Mouse (Mus musculus) lung, embryonic 15.5 days (tissue): ENCODE measurements around the gene Rapgef5. TPM values are rescaled to one million over a fixed set of nuclear protein-coding genes. Genes with fewer than 3 reads are reported as not detected.

Source experiments
- ATAC-seq: fragments of 200-750 bp; cut with Nextera tagmentation; 2 replicates; pipeline ENCODE4 v1.8.0; 2017; ENCODE audit warnings: moderate number of reproducible peaks, borderline replicate concordance; ENCODE audit not compliant: low FRiP score, low TSS enrichment; ENCODE audit errors: extremely low read depth
- H3K27ac ChIP-seq: fragments of 300-500 bp; sonication (generic); 2 replicates; pipeline ENCODE4 v1.5.1; 2015; ENCODE audit warnings: moderate library complexity, mild to moderate bottlenecking, inconsistent platforms
- H3K27me3 ChIP-seq: fragments of 300-500 bp; sonication (generic); 2 replicates; pipeline ENCODE4 v1.6.1; 2015; ENCODE audit warnings: inconsistent platforms
- H3K36me3 ChIP-seq: fragments of 300-500 bp; sonication (generic); 2 replicates; pipeline ENCODE4 v1.6.1; 2015; ENCODE audit warnings: inconsistent platforms
- H3K4me1 ChIP-seq: fragments of 300-500 bp; sonication (generic); 2 replicates; pipeline ENCODE4 v1.6.1; 2015; ENCODE audit warnings: inconsistent platforms
- H3K4me2 ChIP-seq: fragments of 300-500 bp; sonication (generic); 2 replicates; pipeline ENCODE4 v1.6.1; 2015; ENCODE audit warnings: inconsistent platforms, mild to moderate bottlenecking, moderate library complexity
- H3K4me3 ChIP-seq: fragments of 300-500 bp; sonication (generic); 2 replicates; pipeline ENCODE4 v1.5.1; 2015; ENCODE audit warnings: mild to moderate bottlenecking, inconsistent platforms
- H3K9ac ChIP-seq: fragments of 300-500 bp; sonication (generic); 2 replicates; pipeline ENCODE4 v1.6.1; 2015; ENCODE audit warnings: inconsistent platforms
- H3K9me3 ChIP-seq: fragments of 300-500 bp; sonication (generic); 2 replicates; pipeline ENCODE4 v1.6.1; 2016; ENCODE audit warnings: inconsistent platforms
- WGBS: fragments of 180-500 bp; shearing (Covaris S2); methylation state at CpG from one replicate; pipeline ENCODE4 v1.1.7; 2015; 5-methylcytosine and 5-hydroxymethylcytosine counted together
- polyA plus RNA-seq: library from polyadenylated mRNA; unstranded; fragments of >200 nt; fragmentation: Nextera tagmentation; extraction: Ambion mirVana; gene quantifications from 2 replicates; pipeline ENCODE4 v1.2.1, GENCODE M21; 2015

Gene Rapgef5
- polyA plus RNA-seq, 1 experiment from 2014 or later: 25.3 TPM

DNA sequence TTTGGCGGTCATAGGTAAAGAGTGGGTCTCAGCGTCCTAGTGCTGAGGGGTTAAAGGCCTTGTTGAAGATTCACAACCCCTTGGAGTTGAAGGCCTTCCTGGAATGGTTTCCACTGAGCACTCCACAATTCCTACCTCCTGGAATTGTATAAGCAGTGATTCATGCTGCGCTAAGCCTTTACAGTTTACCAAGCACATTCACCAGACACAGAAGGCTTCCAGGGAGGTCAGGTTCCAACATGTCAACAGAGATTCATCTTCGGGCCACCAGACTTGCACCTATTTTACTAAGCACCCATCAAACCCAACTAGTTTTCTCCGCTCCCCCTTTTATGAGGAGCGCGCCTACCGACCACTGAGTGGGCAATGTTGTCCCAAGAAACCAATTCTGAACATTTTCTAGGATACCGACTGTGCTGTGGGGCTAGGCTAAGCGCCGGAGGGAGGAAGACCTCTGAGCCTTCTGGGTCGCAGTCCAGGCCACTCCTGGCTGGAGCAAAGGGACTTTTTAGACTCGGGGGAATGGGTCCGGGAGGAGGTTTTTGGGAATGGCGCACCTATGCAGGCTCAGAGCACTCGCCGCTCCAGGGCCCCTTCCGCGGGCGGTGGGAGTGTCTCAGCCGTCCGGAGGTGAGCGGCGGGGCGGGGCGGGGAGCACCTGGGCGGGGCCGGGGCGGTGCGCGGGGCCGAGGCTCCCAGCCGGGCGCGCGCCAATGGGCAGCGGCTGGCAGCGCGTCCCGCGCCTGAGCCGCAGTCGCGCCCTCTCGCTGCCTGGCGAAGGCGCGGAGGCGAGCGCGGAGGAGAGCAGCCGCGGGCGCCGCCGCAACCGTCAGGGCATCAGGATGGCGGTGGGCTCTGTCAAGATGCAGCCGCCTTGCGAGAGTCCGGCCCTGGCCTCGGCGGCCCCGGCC, 17.2 kb downstream of the Rapgef5 start:
- peak overlapping the region; percentile 84 for H3K27ac ChIP-seq
- peaks cover 24% of the 10 kb centered on the region for H3K27me3 ChIP-seq
- H3K4me3 ChIP-seq: peak overlapping the region; percentile 69
- H3K36me3 ChIP-seq: no peaks in the 10 kb centered on the region
- H3K4me2 ChIP-seq: peak overlapping the region; percentile 92
- ATAC-seq: peak; percentile 92
- 3% methylated on average over 63 of the region's 64 CpGs for WGBS
- peaks cover 5% of the 10 kb centered on the region; the same call in 1 of the 2 replicates for H3K4me1 ChIP-seq
- H3K9ac ChIP-seq: peak overlapping the region; percentile 68
- H3K9me3 ChIP-seq: no peaks in the 10 kb centered on the region

DNA sequence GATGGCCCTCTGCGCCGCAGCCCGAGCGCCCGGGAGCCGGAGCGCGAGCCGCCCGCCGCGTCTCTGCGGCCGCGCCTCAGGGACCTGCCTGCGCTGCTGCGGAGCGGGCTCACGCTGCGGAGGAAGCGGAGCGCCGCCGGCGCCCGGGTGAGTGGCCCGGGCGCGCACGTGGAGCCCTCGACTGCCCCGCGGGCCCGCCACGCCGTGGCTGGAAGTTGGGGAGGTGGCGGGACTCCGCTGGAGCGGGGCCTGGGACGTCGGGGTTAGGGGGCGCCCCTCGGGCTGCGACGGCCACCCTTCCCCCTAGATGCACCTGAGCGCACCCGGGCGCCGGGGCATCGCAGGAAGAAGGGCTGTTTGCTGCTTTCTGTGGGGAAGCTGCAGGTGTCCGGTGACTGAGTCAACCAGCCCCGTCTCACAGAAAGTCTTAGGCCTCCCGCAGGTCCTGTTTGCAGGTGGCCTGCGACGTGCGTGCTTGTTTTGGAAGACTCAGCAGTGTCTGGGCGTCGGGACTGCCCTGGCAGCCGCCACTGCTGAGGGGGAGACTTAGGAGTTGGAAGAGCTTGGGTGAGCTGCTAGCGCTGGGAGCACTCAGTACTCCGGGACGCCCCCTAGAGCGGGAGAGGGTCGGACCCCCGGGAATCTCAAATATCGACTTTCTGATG, 17.9 kb downstream of the Rapgef5 start:
- H3K27ac ChIP-seq: peak overlapping the region; percentile 84
- H3K36me3 ChIP-seq: no peaks in the 10 kb centered on the region
- peak overlapping the region; percentile 69 for H3K4me3 ChIP-seq
- H3K4me1 ChIP-seq: peaks cover 5% of the 10 kb centered on the region; the same call in 1 of the 2 replicates
- ATAC-seq: peak; percentile 82
- H3K4me2 ChIP-seq: peak overlapping the region; percentile 92
- under 1% methylated on average over 63 of the region's 66 CpGs for WGBS
- peak overlapping the region; percentile 68 for H3K9ac ChIP-seq
- no peaks in the 10 kb centered on the region for H3K9me3 ChIP-seq
- H3K27me3 ChIP-seq: peaks cover 24% of the 10 kb centered on the region

DNA sequence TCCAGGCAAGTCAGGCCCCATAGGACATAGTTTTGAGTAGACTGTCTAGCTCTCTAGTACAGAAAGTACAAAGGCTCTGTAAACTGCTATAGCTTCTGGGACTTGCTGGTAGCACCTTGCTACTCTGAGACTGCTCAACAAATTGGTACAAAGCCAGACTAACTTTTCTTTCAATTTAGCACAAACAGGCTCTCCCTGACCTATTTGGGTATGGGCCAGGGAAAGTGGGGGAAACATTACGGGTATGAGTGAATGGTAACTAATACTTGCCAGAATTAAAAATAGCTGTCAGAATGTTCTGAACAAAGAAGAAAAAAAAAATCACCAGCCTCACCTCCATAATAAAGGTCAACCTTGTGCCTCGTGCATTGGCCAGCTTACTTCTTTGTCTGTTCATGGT, 24.1 kb downstream of the Rapgef5 start:
- 53% methylated on average over 2 of the region's 2 CpGs for WGBS
- Histone ChIP-seq H3K27ac (no peak overlapping the region), H3K4me3 (no peak overlapping the region), H3K36me3 (no peaks in the 10 kb centered on the region), H3K4me2 (no peak overlapping the region), H3K9me3 (no peaks in the 10 kb centered on the region), H3K9ac (no peak overlapping the region), H3K4me1 (no peaks in the 10 kb centered on the region; the same call in 1 of the 2 replicates), H3K27me3 (no peaks in the 10 kb centered on the region)
- no peak for ATAC-seq

DNA sequence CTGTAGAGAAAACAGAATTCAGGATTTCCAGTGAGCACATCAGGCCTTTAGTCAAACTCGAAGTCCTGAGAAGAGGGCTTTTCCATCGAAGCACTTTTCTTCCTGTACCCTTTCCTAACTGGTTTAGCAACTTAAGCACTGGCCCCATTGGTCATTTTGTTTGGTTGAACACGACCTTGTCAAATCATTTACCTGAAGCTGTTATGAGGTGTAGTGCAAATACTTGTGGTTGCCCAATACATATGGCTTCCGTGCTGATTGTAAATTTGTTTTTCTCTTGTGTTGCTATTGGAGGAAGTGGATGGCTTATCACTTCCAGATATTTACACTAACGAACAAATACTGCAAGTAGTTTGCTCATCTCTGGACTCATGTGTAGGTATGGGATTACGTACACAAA, 29.0 kb downstream of the Rapgef5 start:
- 48% methylated on average over 6 of the region's 6 CpGs for WGBS
- peaks cover 5% of the 10 kb centered on the region; the same call in 1 of the 2 replicates for H3K4me1 ChIP-seq

DNA sequence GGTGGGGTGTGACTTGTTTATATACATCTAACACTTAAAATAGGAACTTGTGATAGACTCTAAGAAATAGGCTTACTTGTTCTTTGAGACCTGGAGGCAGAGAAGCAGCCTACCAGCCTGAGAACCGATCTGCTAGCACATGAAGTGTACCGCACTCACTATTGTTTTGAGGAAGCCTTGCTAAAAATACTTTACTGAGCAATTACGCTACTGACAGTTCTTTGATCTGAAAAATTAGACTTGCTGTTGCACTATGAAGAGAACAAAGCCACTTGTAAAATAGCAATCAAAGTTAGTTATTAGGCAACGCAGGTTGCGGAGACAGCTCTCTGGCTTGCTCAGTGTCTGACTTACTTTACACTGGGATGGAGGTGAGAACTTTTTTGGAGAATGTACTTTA, 37.1 kb downstream of the Rapgef5 start:
- no peak overlapping the region for H3K4me3 ChIP-seq
- H3K4me1 ChIP-seq: no peaks in the 10 kb centered on the region
- no peaks in the 10 kb centered on the region for H3K36me3 ChIP-seq
- WGBS: 75% methylated on average over 5 of the region's 5 CpGs
- no peak overlapping the region for H3K27ac ChIP-seq
- H3K27me3 ChIP-seq: no peaks in the 10 kb centered on the region
- H3K9ac ChIP-seq: no peak overlapping the region
- no peak overlapping the region for H3K4me2 ChIP-seq
- no peaks in the 10 kb centered on the region for H3K9me3 ChIP-seq
- no peak for ATAC-seq

More for the DNA sequence above, 29.0 kb downstream of the Rapgef5 start:
- ATAC-seq: peak; percentile 76
- no peaks in the 10 kb centered on the region for H3K36me3 ChIP-seq
- peak overlapping the region; percentile 11; the same call in 1 of the 2 replicates for H3K4me2 ChIP-seq
- H3K27me3 ChIP-seq: no peaks in the 10 kb centered on the region
- no peaks in the 10 kb centered on the region for H3K9me3 ChIP-seq
- 0 out of 2 replicates have a peak overlapping the region, but pooled peaks have one; percentile 27 for H3K27ac ChIP-seq
- no peak overlapping the region for H3K9ac ChIP-seq
- H3K4me3 ChIP-seq: no peak overlapping the region

DNA sequence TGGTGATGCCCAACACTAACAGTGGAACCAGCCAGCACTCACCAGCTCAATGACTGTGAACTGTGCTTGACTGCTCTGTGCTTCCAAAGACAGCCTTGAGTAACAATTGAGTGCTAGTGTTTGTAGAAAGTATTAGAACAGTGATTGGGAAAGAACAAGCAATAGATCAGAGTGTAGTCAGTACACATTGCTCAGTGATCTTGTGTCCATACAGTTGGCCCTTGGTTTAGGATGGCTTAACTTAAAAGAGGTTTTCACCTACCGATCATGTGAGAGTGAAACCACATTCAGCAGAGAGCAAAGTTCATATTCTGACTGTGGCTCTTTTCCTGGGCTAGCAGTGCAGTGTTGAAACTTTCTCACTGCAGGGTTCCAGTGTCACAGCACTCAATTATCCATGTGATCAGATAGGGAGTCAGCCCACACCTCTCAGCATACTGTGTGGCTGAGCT, 38.4 kb downstream of the Rapgef5 start:
- H3K4me2 ChIP-seq: no peak overlapping the region
- no peaks in the 10 kb centered on the region for H3K27me3 ChIP-seq
- no peaks in the 10 kb centered on the region for H3K9me3 ChIP-seq
- no peak for ATAC-seq
- H3K4me1 ChIP-seq: no peaks in the 10 kb centered on the region
- no peak overlapping the region for H3K9ac ChIP-seq
- no peaks in the 10 kb centered on the region for H3K36me3 ChIP-seq
- 61% methylated on average over 1 of the region's 1 CpGs for WGBS
- H3K27ac ChIP-seq: no peak overlapping the region
- H3K4me3 ChIP-seq: no peak overlapping the region

DNA sequence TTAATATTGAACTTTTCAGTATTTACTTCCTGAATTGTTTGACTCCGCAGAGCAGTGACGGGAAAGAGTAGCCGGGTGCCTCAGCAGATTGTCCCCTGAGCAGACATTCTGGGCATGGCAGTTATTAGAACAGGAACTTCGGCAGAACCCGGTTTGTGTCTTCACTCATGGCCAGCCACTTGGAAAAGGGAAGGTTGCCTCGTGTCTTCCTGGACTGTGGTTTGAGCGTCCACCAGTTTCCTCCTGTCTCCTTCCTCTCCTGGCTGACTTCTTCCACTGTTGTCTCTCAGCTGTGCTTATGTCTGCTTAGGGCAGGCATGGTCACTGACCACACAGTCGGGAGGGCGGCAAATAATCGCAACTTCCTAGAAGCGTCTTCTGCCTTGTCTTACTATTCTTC, 44.2 kb downstream of the Rapgef5 start:
- Histone ChIP-seq H3K36me3 (no peaks in the 10 kb centered on the region), H3K4me3 (no peak overlapping the region), H3K4me1 (0 out of 2 replicates have a peak, but pooled peaks cover 11% of the 10 kb centered on the region), H3K9ac (no peak overlapping the region), H3K27me3 (no peaks in the 10 kb centered on the region), H3K4me2 (0 out of 2 replicates have a peak overlapping the region, but pooled peaks have one; percentile 6), H3K27ac (no peak overlapping the region), H3K9me3 (no peaks in the 10 kb centered on the region)
- 54% methylated on average over 11 of the region's 11 CpGs for WGBS
- ATAC-seq: no peak

DNA sequence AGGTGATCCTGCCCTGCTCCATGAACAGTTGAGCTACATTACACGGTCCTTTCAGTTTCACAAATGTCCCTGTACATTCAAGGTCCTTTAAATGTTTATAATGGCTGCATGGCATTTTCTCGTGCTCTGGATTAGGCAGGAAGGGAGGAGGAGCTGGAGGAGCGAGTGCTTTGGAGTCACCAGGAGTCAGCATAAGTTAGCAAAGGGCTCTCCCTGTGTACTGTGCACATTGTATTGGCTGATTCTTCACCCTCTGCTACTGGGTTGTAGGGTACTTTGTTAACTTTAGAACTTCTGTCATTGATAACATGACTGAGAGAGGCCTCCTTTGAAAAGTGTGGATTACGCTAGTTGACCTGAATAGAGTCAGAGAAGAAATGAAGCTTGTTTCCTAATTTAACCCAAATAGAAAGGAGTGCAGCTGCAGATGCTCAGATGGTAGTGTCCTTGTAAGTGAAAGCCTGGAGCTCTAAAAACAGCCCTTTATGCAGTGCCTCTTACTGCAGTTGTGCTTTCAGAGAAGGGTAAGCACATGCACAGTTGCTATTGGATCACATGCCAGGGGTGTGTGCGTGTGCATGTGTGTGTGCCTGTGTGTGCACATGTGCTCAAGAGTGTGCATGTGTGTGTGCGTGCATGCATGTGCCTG, 45.3 kb downstream of the Rapgef5 start:
- H3K4me1 ChIP-seq: 0 out of 2 replicates have a peak, but pooled peaks cover 11% of the 10 kb centered on the region
- H3K36me3 ChIP-seq: no peaks in the 10 kb centered on the region
- H3K27me3 ChIP-seq: no peaks in the 10 kb centered on the region
- H3K9me3 ChIP-seq: no peaks in the 10 kb centered on the region
- 64% methylated on average over 6 of the region's 6 CpGs for WGBS
- H3K9ac ChIP-seq: no peak overlapping the region
- no peak overlapping the region for H3K4me2 ChIP-seq
- H3K4me3 ChIP-seq: no peak overlapping the region
- H3K27ac ChIP-seq: no peak overlapping the region
- ATAC-seq: no peak

DNA sequence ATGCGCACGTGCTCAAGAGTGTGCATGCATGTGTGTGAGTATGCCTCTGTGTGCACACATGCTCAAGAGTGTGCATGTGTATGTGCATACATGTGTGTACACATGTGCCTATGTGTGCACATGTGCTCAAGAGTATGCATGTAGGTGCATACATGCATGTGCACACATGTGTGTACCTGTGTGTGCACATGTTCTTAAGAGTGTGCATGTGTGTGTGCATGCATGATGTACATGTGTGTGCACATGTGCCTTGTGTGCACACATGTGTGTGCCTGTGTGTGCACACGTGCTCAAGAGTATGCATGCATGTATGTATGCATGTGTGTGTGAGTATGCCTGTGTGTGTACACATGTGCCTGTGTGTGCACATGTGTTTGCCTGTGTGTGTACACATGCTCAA, 45.8 kb downstream of the Rapgef5 start:
- no peaks in the 10 kb centered on the region for H3K36me3 ChIP-seq
- H3K4me3 ChIP-seq: no peak overlapping the region
- 0 out of 2 replicates have a peak, but pooled peaks cover 11% of the 10 kb centered on the region for H3K4me1 ChIP-seq
- WGBS: 93% methylated on average over 3 of the region's 3 CpGs
- no peak for ATAC-seq
- no peaks in the 10 kb centered on the region for H3K27me3 ChIP-seq
- H3K9me3 ChIP-seq: no peaks in the 10 kb centered on the region
- no peak overlapping the region for H3K27ac ChIP-seq
- no peak overlapping the region for H3K4me2 ChIP-seq
- no peak overlapping the region for H3K9ac ChIP-seq

DNA sequence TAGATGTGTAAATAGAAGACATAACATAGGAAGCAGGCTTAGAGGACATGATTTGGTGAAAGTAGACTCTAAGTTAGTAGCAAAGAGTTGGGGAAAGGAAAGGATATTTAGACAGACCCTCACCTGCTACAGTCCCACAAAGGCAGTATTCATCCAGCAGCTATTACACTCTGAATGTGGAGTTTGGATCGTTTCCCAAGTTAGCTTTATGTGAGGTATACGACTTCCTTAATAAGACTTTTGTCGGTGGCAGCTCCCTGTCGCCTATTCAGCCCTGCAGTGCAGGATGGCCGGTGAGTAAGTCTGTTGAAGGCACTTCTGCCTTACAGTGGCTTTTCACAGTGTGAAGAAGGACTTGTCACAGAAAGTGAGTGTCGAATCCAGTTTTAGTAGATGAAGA, 47.6 kb downstream of the Rapgef5 start:
- no peaks in the 10 kb centered on the region for H3K9me3 ChIP-seq
- WGBS: 37% methylated on average over 6 of the region's 6 CpGs
- H3K4me1 ChIP-seq: 0 out of 2 replicates have a peak, but pooled peaks cover 11% of the 10 kb centered on the region
- H3K27ac ChIP-seq: peak overlapping the region; percentile 50; the same call in 1 of the 2 replicates
- H3K9ac ChIP-seq: no peak overlapping the region
- no peak for ATAC-seq
- no peak overlapping the region for H3K4me3 ChIP-seq
- H3K4me2 ChIP-seq: no peak overlapping the region
- H3K36me3 ChIP-seq: no peaks in the 10 kb centered on the region
- no peaks in the 10 kb centered on the region for H3K27me3 ChIP-seq

DNA sequence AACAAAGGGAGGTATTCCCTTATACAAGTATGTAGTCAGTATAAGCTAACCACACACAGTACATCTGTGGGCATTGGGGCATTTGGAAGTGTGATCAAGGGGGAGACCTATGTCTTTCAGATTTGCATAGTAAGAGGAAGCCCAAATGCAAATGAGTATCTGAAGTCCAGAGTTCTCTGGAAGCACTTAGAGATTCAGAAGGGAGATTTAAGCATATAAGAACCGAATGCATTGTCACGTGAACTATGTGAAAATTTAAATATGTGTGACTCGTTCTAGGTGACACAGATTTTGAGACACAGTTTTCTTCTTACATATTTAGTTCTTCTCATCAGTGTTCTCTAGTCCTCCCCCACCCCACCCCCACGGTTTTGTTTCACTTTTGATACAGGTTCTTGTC, 50.0 kb downstream of the Rapgef5 start:
- Histone ChIP-seq H3K4me3 (no peak overlapping the region), H3K9ac (no peak overlapping the region), H3K4me2 (no peak overlapping the region), H3K9me3 (no peaks in the 10 kb centered on the region), H3K4me1 (0 out of 2 replicates have a peak, but pooled peaks cover 11% of the 10 kb centered on the region), H3K36me3 (no peaks in the 10 kb centered on the region), H3K27ac (no peak overlapping the region), H3K27me3 (no peaks in the 10 kb centered on the region)
- 82% methylated on average over 4 of the region's 4 CpGs for WGBS
- no peak for ATAC-seq
